Mouse (Mus musculus): ENCODE measurements at regions not wholly inside any gene's neighbourhood (a gene's known extent, or its start where the extent isn't known, plus 50 kb on each side); places are given as distances from the start of the nearest gene placed in this dataset.

DNA sequence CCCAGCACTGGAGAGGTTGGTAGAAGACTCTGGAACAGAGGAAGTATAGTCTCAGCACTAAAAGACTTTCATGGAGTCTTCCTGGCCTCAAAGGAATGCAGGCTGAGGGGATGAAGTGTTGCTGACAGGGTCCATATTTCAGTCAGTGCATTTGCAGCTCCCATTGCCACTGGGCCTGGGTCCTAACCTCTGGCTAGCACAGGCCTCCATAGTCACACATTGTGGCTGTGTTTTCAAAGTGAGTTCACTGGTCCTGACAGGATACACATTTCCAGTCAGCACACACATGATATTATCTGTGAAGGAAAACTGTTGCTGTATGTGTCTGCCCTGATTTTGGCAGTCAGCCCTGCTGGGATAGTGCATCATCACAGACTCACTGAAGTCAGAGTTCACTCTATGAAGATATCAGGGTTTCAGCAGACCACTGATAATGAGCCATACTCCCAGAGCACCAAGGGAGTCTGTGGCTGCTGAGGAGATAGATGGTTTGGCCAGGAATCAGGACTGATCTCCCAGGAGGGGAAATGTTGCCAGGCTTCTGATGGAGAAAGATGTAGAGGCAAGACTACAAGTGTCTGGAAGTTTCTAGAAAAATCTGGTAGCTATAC is 153.5 kb downstream of the Mylk4 start:
- no peak for TF ChIP-seq CTCF (IDR thresholded peaks at IDR 0.05; ENCODE audit: extremely low read depth, insufficient read length, insufficient replicate concordance, low read depth, low read length)
- TF ChIP-seq POLR2A (IDR thresholded peaks at IDR 0.05; ENCODE audit: low read depth, low read length) = no peak
